10 mouse cellular contexts compared by ENCODE assay signal in genomic region chr1:180198959-180199714, GRCm38 (mm10). TPM values are rescaled to one million over a fixed set of nuclear protein-coding genes. Genes with fewer than 3 reads are reported as not detected.
DNase-seq lines count a peak whose midpoint lies in the region; ATAC-seq and TF ChIP-seq lines count a peak whose summit lies in the region.
"Had no signal": no experiment of that assay in that cellular context is flagged by ENCODE, and none has a peak within 500 bp of the region (broad histone marks: within the 10 kb centered on the region; RNA-seq: fewer than 3 reads in every experiment).

Coq8a (minus strand) TSS chr1:180199602.

- no peaks in the 10 kb centered on the region for H3K9me3 ChIP-seq in forebrain, postnatal 0 days (ENCODE audit: low read length)
- H3K9me3 ChIP-seq in forebrain, embryonic 13.5 days (replicated peaks) = no peaks in the 10 kb centered on the region
- H3K9me3 ChIP-seq in limb, embryonic 10.5 days (replicated peaks) = no peaks in the 10 kb centered on the region
- H3K9me3 ChIP-seq: liver, embryonic 13.5 days had no signal

- no peak within 1 kb of the TSS for H3K4me3 ChIP-seq in forebrain, postnatal 0 days (ENCODE audit: low read depth, low read length)
- no peak within 1 kb of the TSS for H3K4me3 ChIP-seq in forebrain, embryonic 13.5 days
- no peak within 1 kb of the TSS for H3K4me3 ChIP-seq in limb, embryonic 10.5 days
- H3K4me3 ChIP-seq: liver, embryonic 13.5 days had no signal

- H3K27ac ChIP-seq in forebrain, postnatal 0 days (ENCODE audit: low read depth, low read length) = no peak within 1 kb of the TSS
- H3K27ac ChIP-seq in forebrain, embryonic 13.5 days = no peak within 1 kb of the TSS
- H3K27ac ChIP-seq in limb, embryonic 10.5 days = no peak within 1 kb of the TSS
- H3K27ac ChIP-seq: liver, embryonic 13.5 days had no signal

- peaks cover 6% of the 10 kb centered on the region; the same call in 1 of the 2 replicates for H3K4me1 ChIP-seq in forebrain, postnatal 0 days (ENCODE audit: insufficient read depth)
- H3K4me1 ChIP-seq in forebrain, embryonic 13.5 days = peaks cover 12% of the 10 kb centered on the region
- peaks cover 13% of the 10 kb centered on the region for H3K4me1 ChIP-seq in limb, embryonic 10.5 days

- intact Hi-C loops in gastrocnemius, postnatal 36 days (cut with DNase I) = no loop called here
- intact Hi-C loops in left cerebral cortex, postnatal 25 days (cut with DNase I) = no loop called here

- DNase-seq in left cerebral cortex, adult 18-20 months (ENCODE audit: low spot score in 2 of 2) = no peak
- no peak for DNase-seq in left cerebral cortex, adult 11 months (ENCODE audit: low spot score)
- no peak for DNase-seq in gastrocnemius, postnatal 36 days
- DNase-seq in left cerebral cortex, postnatal 25 days (ENCODE audit: low spot score in 2 of 2) = no peak
- DNase-seq in forebrain, postnatal 0 days = no peak
- no peak for DNase-seq in limb, embryonic 10.5 days (ENCODE audit: low spot score)
- DNase-seq: liver, embryonic 13.5 days; thymus, postnatal 36 days had no signal

- H3K36me3 ChIP-seq in forebrain, postnatal 0 days (ENCODE audit: insufficient read depth) = no peaks in the 10 kb centered on the region
- no peaks in the 10 kb centered on the region for H3K36me3 ChIP-seq in forebrain, embryonic 13.5 days (ENCODE audit: poor library complexity, severe bottlenecking)
- no peaks in the 10 kb centered on the region for H3K36me3 ChIP-seq in limb, embryonic 10.5 days
- H3K36me3 ChIP-seq: liver, embryonic 13.5 days had no signal

- H3K9ac ChIP-seq in forebrain, postnatal 0 days = no peak within 1 kb of the TSS
- H3K9ac ChIP-seq in forebrain, embryonic 13.5 days = no peak within 1 kb of the TSS
- H3K9ac ChIP-seq: liver, embryonic 13.5 days had no signal

- no peak within 1 kb of the TSS for H3K4me2 ChIP-seq in forebrain, postnatal 0 days (ENCODE audit: low read depth)
- no peak within 1 kb of the TSS for H3K4me2 ChIP-seq in forebrain, embryonic 13.5 days
- H3K4me2 ChIP-seq: liver, embryonic 13.5 days had no signal

- H3K27me3 ChIP-seq in forebrain, postnatal 0 days (ENCODE audit: insufficient read depth, low read length) = no peaks in the 10 kb centered on the region; the same call in 1 of the 2 replicates
- peaks cover 11% of the 10 kb centered on the region for H3K27me3 ChIP-seq in forebrain, embryonic 13.5 days
- peaks cover 4% of the 10 kb centered on the region; the same call in 1 of the 2 replicates for H3K27me3 ChIP-seq in limb, embryonic 10.5 days (ENCODE audit: low read depth, poor library complexity, severe bottlenecking)
- H3K27me3 ChIP-seq: liver, embryonic 13.5 days had no signal

- TF ChIP-seq CTCF in forebrain, postnatal 0 days (IDR thresholded peaks at IDR 0.05; ENCODE audit: low read depth) = no peak

- ATAC-seq in activated CD4-positive, CD25-positive, alpha-beta regulatory T cell, adult 4 months = peak; percentile 40
- ATAC-seq in forebrain, postnatal 0 days = no peak
- no peak for ATAC-seq in forebrain, embryonic 13.5 days

- 69% methylated on average over 4 of the region's 4 CpGs for WGBS in forebrain, postnatal 0 days
- WGBS in forebrain, embryonic 13.5 days = 67% methylated on average over 4 of the region's 4 CpGs
- 78% methylated on average over 4 of the region's 4 CpGs for WGBS in limb, embryonic 10.5 days

RNA-seq across cellular contexts. Expression of gene Coq8a, which starts in this region (rescaled TPM):
- total RNA-seq in left cerebral cortex, adult 18-20 months (2021) = 10 to 100 TPM; 54.1 to 54.2 TPM
- 10 to 100 TPM; 25.3 to 28.8 TPM for polyA plus RNA-seq in activated CD4-positive, CD25-positive, alpha-beta regulatory T cell, adult 4 months (2017; shearing (Covaris generic))
- 1,000 to 10,000 TPM in 1 of 2 experiments, 100 to 1,000 TPM in 1; 793 to 1,026 TPM for total RNA-seq in gastrocnemius, postnatal 36 days (2021)
- 10 to 100 TPM; 40.4 to 45.6 TPM for total RNA-seq in left cerebral cortex, postnatal 25 days (2021)
- 1.8 and 3.2 TPM in 2 replicates for total RNA-seq in forebrain, postnatal 0 days (2014; rRNA removed)
- 7.1 and 7.3 TPM in 2 replicates for polyA plus RNA-seq in forebrain, postnatal 0 days (2015; fragmentation: Nextera tagmentation; extraction: Ambion mirVana)
- 1.5 and 1.6 TPM in 2 replicates for polyA plus RNA-seq in forebrain, embryonic 13.5 days (2015; fragmentation: Nextera tagmentation; extraction: Ambion mirVana)
- 2.1 and 2.4 TPM in 2 replicates for polyA plus RNA-seq in limb, embryonic 10.5 days (2016; fragmentation: Nextera tagmentation; extraction: Ambion mirVana)
